Mouse (Mus musculus): ENCODE data around the gene Mtfr2.

Mtfr2 gene

DNA sequence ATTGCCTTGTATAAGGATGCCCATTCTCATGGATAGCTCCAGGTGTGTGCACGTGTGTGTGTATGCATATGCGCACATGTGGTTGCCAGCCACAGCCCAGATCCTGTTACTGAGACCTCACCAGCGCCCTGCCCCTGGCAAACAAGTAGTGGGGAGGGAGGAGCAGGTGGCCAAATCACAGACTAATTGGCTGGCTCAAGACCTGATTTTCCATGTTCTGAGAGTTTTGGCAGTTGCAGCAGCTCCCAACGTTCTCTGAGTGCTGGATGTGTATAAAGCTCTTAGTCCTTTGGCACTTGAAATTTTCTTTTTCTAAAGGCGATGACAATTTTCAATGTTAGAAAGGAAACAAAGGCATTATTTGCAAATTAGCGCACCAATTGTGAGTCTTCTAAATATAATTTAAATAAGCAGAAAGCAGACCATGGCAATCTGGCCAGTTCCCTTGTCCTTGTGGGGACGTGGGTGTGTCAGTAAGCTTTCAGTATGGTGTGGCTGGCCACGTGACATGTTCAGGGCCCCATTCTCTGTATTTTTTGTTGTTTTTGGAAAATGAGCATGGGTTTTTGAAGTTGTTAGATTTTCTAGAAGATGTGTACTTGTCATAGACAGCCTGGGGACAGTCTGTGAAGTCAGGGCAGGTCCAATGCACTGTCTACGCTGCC, 31.6 kb downstream of the Mtfr2 start:
- DNase-seq (ENCODE audit: low spot score): no peak

DNA sequence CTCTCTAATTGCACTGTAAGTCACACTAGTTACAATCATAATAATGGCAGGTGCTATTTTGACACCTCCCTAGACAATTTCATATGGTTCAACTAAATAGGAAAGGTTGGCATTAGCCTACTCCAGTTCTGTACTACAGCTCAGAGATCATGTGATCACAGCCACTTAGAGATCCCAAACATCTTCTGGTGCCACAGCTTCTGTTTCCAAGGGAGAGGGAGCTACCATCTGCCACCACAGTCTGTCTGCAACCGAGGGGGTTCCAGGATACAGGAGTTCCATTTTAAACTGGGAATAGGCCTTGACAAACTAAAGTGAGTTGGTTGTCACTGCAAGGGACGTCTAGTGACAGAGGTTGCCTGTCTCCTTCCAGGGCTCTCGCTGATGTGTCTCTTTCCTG, 33.2 kb downstream of the Mtfr2 start:
- DNase-seq (ENCODE audit: low spot score): no peak

DNA sequence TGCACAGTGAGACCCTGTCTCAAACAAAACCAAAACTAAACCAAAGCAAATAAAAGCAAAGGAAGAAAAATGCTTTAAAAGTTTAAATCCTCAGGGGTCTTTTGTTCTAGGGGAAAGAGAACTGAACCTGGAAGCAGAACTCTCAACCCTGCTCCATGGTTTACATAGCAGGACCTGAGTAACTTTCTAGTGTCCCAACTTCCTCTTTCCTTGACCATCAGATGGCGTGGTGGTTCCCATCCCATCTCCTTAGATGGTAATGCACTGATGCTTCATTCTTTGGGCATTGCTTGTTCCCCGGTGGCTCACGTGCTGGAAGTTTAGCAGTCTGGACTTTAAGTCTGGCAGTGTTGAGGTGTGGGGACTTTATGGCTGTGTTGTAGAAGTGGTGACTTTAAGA, 33.8 kb downstream of the Mtfr2 start:
- DNase-seq (ENCODE audit: low spot score): no peak

DNA sequence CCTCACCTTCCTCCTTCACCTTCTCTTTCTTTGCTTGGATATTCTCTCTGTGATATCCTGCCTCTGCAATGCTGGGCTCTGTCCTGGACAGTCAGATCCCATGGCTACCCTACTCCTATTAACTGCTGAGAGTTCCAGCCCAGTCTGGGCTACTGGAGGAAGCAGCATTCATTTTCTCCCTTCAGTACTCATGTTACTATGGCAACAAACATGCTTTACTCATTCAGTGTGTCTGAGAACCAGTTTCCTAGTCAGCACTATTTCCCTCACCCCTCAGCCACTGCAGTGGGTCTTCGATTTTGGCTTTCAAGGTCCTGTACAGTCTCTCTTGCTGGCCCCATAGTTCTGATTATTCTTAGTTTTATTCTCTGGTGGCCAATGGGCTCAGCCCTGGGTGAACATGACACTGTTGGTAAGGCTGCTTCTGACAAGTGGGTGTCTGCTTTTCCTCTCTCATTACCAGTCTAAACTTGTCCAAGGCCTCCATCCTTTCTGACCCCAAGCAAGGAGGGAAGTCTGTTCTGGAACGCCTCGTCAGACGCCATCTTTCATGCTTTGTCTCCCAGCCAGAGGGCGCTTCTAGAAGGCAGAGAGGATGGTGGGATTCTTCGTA, 35.3 kb downstream of the Mtfr2 start:
- DNase-seq (ENCODE audit: low spot score): no peak

DNA sequence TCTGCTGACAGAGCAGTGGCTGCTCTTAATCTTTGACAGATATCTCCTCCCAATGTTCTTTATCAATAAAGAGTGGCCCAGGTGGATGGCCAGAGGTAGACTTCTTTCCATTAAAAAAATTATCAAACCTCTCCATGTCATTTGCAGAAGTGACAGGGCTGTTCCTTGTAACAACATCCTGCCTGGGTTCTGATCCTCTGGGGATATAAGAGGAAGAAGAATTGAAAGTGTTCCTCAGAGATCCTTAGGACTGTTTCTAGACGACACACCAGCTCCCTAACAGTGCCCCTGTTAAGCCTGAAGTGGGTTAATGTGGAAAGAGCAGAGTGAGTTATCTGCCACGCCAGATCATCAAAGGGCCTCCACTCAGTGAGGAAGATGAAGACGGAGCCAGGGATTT, 43.0 kb downstream of the Mtfr2 start:
- no peak for DNase-seq (ENCODE audit: low spot score)

DNA sequence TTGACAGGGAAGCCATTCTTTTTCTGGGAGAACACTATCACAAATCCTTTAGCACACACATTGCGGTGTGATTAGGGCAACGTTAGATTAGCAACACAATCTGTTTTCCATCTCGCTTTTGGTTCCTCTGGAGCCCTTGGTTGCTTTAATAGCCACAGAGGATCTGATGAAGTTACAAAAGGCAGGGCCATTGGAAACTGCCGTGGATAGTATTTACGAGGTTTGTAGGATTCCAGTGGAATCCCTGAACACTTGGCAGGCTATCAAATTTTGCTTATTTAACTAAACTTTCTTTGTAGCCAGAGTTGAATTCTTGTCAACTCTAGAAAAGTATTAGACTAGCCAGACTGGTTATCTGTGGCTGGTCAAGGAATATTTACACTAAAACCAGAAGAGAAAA, 47.2 kb downstream of the Mtfr2 start:
- no peak for DNase-seq (ENCODE audit: low spot score)

DNA sequence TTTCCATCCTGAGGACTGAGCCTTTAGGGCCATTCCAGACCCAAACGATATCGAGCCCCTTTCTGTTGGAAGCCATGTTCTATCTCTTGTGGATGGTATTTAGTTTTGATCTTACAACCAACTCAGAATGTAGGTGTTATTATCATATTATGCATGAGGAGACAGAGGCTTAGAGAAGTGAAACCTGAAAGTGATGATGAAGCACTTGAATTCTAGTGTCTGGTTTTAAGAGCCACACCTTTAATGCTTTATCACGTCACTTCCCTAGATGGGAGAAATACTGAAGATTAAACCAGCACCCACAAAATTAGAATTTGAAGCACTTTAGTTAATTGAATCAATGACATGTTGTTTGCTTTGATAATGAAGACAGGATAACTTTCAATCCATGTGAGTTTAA, 48.2 kb downstream of the Mtfr2 start:
- DNase-seq (ENCODE audit: low spot score): no peak

DNA sequence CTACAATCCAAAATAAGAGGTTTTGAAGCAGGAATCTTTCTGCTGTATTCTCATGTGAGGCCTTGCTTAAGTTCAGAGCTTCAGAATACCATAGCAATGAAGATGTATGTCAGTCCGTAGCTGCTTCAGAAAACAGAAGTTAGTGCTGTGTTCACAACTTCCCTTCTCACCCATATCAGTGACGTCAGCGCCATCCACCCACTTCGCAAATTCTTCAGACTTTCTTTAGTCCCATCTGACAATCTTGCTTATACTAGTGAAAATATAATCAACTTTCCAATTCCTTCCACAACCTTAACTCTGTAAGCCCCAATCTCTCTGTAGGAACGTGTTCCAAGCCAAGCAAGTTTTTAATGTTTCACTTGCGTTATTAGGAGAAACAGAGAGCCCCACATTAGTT, 50.7 kb downstream of the Mtfr2 start:
- DNase-seq (ENCODE audit: low spot score): no peak

DNA sequence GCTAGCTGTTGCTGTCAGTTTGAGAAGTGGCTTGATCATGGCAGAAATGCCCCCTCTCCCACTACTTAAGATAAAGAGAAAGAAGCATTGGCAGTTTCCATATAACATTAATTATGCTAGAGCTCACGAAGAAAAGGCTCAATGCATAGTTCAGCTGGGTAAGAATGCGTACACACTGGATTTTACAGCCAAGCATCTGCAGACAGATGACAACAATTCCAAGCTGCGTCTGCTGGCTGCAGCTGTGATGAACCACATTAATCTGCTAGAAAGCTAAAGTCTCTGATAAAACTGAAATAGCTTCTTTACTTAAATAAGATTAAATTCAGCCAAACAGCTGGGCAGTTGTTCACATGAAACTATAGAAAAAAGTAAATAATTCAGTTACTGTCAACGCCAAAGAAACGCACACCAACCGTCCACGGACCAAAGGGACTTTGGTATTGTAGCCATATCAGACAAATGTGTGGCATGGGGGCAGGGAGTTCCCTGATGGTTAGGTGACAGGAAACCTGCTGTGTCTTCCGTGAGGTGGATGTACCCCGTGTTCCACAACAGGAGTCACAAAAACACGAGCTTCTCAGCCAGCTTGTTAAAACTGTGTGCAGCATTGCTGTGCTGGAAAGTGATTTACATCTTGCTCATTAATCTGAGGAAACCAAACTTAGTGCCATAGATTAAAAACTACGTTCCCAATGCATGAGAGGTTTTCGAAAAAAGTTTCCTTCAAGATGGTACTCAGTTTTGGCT, 51.2 kb downstream of the Mtfr2 start:
- no peak for DNase-seq (ENCODE audit: low spot score)

DNA sequence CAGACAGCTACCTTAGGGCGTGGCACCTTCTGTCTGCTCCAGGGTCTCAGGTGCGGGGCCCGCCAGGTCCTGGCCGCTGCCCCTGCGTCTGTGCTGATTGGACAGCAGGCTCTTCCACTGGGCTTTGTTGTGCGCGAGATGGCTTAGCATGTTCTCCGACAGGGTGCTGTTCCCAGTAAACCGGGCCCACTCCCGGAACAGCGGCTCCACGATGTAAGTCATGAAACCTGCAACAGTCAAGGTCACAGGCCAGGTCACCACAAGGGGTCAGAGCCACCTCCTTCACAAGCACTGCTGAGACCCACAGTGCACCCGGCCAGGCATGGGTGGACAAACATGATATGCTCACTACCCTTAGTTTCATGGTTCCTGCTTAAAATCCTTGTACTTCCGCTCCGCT, 52.8 kb downstream of the Mtfr2 start:
- no peak for DNase-seq (ENCODE audit: low spot score)

DNA sequence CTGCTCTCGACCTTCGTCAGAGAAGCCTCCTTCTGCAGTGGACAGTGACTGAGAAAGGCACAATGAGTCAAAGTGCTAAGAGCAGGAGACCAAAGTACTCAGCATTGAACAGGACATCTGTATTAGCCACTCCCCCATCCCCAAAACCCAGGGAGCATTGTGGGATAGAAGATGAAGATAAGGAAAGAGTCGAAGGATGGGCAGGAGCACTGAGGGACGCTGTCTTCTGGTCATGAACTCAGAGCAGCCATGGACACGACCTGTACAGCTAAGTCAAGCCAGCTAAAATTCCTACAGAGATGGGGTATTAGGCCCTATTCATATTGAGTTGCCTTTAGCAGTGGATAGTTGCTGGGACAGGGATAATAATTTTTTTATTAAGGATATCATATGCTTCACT, 55.4 kb downstream of the Mtfr2 start:
- no peak for DNase-seq (ENCODE audit: low spot score)

DNA sequence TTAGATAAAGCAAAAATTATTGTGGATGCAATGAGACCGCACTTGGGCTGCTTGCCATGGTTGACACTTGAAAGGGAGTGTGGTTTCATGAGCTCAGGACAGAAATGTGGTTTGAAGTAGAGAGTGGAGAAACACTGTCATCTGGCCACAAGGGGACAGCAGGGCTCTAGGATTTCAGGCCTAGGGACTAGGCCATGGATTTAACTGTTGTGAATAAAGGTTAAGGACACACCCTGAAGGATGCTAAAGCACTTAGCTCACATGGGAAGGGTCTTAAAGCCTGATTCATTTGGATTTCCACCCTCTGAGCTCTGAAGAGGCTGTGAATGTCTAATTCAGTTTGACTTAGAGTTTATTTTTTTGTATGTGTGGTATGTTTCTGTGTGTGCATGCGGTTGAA, 57.9 kb downstream of the Mtfr2 start:
- DNase-seq (ENCODE audit: low spot score): no peak

DNA sequence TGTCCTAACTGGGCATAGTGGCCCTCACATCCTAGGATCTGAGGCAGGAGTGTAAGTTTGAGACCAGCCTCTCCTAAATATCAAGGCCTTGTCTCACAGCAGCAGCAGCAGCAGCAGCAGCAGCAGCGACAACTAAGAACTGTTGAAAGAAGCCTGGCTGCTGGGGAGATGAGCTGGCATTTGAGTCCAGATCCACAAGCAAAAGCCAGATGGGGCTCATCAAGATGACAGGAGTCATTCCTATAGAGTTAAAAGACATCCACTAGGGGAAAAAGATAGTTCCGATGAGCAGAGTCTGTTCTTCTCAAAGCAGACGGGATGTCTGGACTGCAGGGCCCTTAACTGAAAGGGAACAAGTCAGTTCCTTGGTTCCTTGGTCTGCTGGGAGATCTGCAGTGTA, 60.8 kb downstream of the Mtfr2 start:
- DNase-seq (ENCODE audit: low spot score): no peak

DNA sequence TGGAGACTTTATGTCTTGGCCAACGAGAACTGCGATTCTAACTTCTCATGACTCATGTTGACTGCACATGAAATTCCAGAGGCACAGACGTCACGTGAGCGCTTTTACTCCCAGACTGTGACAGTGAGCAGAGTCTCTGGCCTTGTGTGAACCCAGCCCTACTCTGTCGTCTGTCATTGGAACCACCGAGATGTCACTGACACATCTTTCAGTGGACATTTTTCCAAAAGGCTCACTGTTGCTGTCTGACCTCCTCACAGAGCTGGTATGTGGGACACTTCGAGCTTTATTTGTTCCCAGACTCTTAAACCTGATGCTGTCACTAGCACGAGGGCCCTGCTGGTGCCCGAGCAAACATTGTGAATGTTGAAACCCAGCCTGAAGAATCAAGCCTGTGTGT, 61.6 kb downstream of the Mtfr2 start:
- no peak for DNase-seq (ENCODE audit: low spot score)
